Mouse (Mus musculus): Measurements from ENCODE around the gene Arhgdia.

DNA sequence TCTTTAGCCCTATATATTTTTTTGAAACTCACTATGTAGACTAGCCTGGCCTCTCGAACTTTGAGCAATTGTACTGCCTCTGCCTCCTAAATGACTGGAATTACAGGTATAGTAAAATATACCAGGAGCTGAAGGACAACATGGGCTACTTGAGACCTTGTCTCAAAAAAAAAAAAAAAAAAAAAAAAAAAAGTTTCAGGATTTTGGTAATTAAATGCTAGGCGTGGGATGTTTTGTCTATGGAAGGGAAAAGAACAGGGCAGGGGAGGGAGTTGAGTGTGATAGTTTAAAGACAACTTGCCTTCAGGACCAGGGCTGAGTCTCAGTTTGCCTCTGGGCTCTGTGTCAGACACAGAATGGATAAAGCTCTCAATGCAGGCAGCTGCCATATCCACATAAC is 6.4 kb downstream of the Arhgdia start:
- TF ChIP-seq CTCF (IDR thresholded peaks at IDR 0.05; ENCODE audit: low read depth) (no peak), EP300 (IDR thresholded peaks at IDR 0.05; ENCODE audit: low read depth) (no peak)

All from liver, embryonic 14.5 days (tissue).